Mouse (Mus musculus) heart, postnatal 25 days (tissue): ENCODE data around the gene Map3k10. TPM values are rescaled to one million over a fixed set of nuclear protein-coding genes. Genes with fewer than 3 reads are reported as not detected.
"Not testable (repeated sequence)": the region's sequence is repeated elsewhere in the genome, so short reads cannot be mapped to it uniquely, and the experiment has no call there.

Experiments used
- DNase-seq: peaks from one replicate; pipeline ENCODE4 v3.0.0; 2022; ENCODE audit warnings: low spot score
- intact Hi-C: fragments of 180-260 bp; cut with DNase I; formaldehyde crosslinking; loops from one replicate; pipeline ENCODE4 v1.15.1; 2025
- total RNA-seq, 2 experiments: library from RNA; stranded (reverse); gene quantifications; 2 replicates each; pipeline ENCODE4 v1.2.3; 2021

The Map3k10 gene
- total RNA-seq, 2 experiments from 2014 or later = 21.9 to 22.2 TPM

DNA sequence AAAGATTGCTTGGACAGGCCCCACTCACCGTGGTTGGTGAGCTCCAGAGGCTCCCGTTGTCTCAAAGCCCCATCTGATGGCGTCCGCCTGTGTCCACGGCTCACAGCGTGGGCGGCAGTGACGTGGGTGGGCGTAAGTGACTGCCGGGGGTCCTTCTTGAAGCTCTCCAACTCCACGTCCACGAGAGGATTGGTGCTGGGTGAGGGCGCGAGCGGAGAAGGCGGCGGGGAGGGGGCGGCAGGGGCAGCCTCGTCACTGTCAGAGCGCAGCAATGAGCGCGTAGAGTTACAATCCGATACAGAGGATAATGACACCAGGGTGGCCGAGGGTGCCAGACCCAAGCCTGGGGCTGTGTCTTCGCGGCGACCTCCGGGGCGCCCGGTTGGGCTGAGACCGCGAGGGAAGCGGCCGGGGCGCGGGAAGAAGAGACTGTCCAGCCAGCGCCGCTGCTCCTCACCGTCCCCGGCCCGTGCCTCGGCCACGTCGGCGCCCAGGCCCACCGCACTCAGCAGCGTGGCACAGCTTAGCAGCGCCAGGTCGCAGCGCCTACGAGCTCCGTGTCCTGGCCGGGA lies 16.5 kb downstream of the Map3k10 start:
- intact Hi-C loops = no loop called here
- DNase-seq = no peak

DNA sequence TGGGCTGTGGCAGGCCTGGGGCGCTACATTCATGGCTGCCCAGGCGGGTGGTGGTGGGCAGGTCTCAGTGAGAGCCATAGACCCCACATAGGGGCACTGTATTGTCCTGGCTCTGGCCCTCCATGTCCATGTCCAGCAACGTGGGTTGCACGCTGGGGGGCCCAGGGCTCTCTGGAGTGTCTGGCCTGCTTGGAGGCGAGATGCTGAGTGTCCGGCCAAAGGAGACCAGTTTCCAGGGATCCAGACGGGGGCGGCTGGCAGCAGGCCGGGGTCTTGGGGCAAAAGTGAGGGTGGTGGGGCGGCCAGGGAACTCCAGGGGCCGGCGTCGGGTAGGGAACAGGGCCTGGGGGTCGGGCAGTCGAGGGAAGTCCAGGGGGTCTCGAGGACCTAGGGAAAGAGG lies 17.8 kb downstream of the Map3k10 start:
- no peak for DNase-seq
- intact Hi-C loops = no loop called here

- intact Hi-C loops = no loop called here
- DNase-seq = no peak
Measured at GRCm38 (mm10) chr7:27655545-27655944, 18.9 kb downstream of the Map3k10 start.

DNA sequence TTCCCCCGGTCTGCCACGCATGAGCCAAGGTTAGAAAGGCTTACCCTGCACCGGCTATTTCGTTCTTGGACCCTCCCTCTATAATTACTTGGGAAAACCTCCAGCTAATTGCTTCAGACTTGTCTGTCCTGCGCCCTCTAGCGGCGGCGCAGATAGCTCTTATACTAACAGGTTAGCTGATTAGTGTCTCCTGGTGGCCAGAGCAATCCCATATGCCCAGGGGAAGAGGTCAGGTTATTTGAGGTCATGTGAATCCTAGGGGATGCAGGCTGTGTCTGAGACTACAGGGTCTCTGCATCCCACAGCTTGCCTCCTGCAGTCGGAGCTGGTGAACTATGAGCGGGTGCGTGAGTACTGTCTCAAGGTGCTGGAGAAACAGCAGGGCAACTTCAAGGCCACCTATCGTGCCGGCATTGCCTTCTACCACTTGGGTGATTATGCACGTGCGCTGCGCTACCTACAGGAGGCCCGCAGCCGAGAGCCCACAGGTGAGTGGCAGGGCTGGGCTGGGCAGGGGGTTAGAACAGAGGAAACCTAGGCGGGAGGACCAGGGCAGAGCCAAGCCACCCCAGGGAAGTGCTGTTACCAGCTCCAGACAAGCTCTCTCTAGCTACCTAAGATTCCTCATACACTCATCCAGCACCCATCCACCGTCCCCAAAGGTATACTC lies 19.7 kb downstream of the Map3k10 start:
- no peak for DNase-seq
- intact Hi-C loops = no loop called here

DNA sequence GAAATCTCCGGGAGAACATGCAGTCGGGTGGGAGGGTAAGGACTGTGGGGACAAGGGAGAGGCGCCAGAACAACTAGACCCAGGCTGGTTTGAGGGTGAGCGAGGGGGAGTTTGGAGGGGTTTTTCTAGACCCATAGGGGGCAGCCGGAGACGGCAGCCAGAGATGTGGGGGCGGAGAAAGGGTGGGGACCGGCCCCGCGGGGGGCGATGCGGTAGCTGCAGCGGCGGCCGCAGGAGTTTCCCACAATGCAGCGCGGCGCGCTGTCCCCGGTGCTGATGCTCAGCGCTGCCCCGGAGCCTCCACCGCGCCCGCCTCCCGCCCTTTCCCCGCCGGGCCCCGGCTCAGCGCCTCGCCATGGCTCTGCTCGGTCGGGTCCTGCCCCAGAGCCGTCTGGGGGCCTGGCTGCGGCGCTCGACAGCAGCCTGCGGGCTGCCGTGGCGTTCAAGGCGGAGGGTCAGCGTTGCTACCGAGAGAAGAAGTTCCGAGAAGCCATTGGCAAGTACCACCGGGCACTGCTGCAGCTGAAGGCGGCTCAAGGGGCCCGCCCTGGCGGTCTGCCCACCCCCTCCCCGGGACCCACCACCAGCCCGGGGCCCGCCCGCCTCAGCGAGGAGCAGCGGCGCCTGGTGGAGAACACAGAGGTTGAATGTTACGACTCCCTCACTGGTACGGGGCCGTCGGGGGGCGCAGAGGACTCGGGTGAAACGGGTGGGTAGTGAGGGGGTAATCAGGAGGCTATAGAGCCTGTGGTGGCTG lies 20.5 kb downstream of the Map3k10 start, which contains the start of gene Ttc9b:
TSS of gene Ttc9b (plus strand) at position 235 of the 757 bp plus-strand sequence.
- DNase-seq = no peak
- intact Hi-C loops = no loop called here

DNA sequence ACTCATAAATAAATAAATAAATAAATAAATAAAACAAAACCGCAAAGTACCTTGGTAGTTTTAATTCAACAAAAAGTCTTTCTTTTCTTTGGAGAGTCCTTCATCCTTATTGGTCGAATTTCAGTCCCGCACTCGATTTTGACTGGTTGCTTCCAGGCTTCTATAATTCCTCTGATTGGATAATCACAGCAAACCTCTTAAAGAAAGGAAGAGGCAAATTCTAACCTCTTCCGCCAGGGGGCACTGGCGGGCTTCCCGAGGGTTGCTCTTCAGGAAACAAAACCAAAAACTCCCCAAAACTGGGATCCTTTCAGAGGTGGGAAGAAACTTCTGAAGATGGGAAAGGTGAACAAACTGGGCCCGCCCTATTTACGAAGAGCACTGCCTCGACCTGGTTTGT lies 23.4 kb downstream of the Map3k10 start:
- intact Hi-C loops = loop anchor here (1.0 to 2.0 kb wide), 2 partner anchors 34 to 74 kb away; no protein-coding TSS in a partner anchor
- no peak for DNase-seq

GRCm38 (mm10) chr7:27649723-27650122 lies 24.7 kb downstream of the Map3k10 start:
- DNase-seq = no peak
- intact Hi-C loops = loop anchor here (2.0 kb wide), 1 partner anchor 75 kb away; no protein-coding TSS in a partner anchor

- no peak for DNase-seq
- intact Hi-C loops = no loop called here
Measured at GRCm38 (mm10) chr7:27647281-27648002, 27.0 kb downstream of the Map3k10 start.

DNA sequence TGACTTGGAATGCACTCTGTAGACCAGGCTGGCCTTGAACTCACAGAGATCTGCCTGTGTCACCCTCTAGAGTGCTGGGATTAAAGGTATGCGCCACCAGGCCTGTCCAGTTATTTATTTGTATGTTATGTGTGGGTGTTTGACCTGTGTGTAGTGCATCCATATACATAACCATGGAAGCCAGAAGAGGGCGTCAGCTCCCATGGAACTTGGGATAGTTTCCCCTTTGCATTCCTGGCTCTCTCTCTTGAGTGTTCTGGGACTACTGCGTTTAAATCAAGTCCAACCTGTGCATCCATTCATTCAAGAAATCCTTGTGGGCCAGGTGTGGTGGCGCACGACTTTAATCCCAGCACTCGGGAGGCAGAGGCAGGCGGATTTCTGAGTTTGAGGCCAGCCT lies 27.9 kb downstream of the Map3k10 start:
- intact Hi-C loops = no loop called here
- no peak for DNase-seq

DNA sequence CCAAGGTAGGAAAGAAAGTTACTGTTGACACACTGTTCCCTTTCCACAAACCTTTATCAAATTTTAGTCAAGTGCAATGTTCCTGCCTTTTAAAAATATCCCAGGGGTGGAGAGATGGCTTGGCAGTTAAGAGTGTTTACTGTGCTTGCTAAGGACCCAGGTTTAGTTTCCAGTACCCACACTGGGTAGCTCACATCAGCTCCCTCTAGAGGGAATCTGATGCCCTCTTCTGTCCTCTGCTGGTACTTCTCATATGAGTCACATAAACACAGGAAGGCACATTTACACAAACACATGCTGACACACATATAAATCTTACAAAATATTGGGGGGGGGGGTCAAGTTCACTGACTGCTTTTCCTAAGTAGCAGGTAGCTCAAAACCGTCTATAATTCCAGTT lies 29.9 kb downstream of the Map3k10 start:
- DNase-seq = no peak
- intact Hi-C loops = no loop called here

DNA sequence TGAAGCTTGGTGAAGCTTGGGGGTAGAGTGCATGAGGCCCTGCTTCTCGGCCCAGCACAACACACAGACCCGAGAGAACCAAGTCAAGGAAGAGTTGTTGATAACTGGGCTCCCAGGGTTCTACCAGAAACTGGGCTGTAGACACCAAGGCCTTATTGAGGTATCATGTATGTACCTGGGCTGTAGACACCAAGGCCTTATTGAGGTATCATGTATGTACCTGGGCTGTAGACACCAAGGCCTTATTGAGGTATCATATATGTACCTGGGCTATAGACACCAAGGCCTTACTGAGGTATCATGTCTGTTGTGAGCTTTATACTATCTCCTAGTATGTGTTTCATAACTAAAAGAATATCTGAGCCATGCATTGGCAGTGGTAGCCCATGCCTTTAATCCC lies 39.3 kb downstream of the Map3k10 start:
- intact Hi-C loops, DNase-seq: not testable (repeated sequence)

DNA sequence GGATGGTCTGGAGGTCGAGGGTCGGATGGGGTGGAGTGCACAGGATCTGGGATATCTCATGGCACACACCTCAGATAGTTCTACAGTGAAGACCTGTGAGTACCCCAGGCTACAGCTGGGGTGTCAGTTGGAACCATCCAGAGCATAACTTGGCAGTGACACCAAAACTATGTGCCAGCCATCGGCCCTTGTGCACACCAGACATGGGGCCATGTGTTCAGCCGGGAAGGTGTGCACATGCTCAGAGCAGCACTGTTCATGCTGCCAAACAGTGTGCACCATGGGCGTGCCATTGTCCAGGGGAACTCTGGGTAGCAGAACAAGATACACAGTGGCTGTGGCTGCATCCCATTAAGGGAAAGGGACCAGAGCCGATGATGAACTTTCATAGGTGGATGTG lies 39.7 kb downstream of the Map3k10 start:
- intact Hi-C loops = no loop called here

GRCm38 (mm10) chr7:27633166-27633565 lies 41.2 kb downstream of the Map3k10 start:
- no peak for DNase-seq
- intact Hi-C loops = no loop called here

More for the DNA sequence above, 39.7 kb downstream of the Map3k10 start:
- DNase-seq = no peak

GRCm38 (mm10) chr7:27631439-27631838 lies 43.0 kb downstream of the Map3k10 start:
- DNase-seq = no peak
- intact Hi-C loops = no loop called here

- DNase-seq, intact Hi-C loops: not testable (repeated sequence)
Measured at GRCm38 (mm10) chr7:27628816-27629215, 45.6 kb downstream of the Map3k10 start.

- intact Hi-C loops = no loop called here
- no peak for DNase-seq
Measured at GRCm38 (mm10) chr7:27628190-27628589, 46.2 kb downstream of the Map3k10 start.

DNA sequence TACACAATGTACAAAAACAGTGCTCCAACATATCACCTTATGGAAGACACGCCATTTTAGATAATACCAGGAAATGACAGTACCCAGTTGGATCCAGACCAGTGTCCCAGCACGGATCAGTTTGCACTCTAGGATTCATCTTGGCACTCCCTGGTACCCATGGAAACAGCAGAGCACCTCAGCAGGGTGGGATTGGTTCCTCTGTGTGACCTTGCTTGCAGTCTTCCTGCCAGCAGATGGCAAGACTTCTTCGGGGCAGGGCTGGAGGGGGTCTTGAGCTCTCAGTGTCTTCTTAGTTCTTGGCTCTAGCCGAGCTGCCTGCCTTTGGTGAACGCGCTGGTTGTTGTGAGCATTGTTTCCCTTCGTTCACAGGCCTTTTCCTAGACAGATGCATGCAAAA lies 46.7 kb downstream of the Map3k10 start:
- intact Hi-C loops = no loop called here
- DNase-seq = no peak

DNA sequence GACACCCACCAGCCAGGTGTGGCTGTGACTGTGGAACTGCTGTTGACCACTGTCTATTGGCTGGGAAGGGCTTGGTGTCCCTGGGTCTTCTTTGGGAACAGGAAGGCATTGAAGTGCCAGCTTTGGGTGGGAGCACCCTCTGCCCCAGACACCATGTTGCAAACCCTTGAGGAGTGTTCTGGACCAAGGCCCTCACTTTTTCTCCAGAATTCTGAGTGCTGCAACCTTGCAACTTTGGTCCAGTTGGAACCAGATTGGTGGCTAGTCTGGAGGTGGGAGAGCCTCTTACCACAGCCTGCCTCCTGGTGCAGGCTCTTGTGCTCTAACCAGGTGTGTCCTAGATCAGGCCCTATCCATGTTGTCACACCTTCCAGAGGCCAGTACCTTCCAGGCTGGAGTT lies 49.4 kb downstream of the Map3k10 start:
- no peak for DNase-seq
- intact Hi-C loops = no loop called here

GRCm38 (mm10) chr7:27622234-27622633 lies 52.2 kb downstream of the Map3k10 start:
- no peak for DNase-seq
- intact Hi-C loops = no loop called here

DNA sequence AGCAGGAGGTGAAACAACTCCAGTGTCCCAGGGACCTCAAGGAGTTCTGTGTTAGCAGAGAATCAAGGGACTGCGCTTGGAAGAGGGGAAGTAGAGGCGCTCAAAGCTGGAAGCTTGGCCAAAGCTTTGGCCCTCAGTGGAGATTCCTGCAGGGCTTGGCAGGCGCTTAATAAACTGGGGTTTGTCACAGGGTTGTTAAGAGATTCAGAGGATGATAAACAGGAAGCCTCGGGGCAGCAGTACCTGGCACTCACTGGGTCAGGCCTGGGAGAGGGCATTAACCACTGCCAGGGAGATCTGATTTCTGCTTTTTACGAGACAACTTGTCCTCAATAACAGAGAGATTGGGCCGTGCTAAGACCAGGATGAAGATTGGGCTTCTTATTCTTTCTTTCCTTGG lies 53.4 kb downstream of the Map3k10 start:
- no peak for DNase-seq
- intact Hi-C loops = no loop called here
